Mouse (Mus musculus) cerebellum, adult 9-10 months (tissue): ENCODE measurements at regions not wholly inside any gene's neighbourhood (a gene's known extent, or its start where the extent isn't known, plus 50 kb on each side); places are given as distances from the start of the nearest gene placed in this dataset.

ENCODE experiments used
- DNase-seq: peaks from one replicate; pipeline ENCODE4 v3.0.0; 2022

DNA sequence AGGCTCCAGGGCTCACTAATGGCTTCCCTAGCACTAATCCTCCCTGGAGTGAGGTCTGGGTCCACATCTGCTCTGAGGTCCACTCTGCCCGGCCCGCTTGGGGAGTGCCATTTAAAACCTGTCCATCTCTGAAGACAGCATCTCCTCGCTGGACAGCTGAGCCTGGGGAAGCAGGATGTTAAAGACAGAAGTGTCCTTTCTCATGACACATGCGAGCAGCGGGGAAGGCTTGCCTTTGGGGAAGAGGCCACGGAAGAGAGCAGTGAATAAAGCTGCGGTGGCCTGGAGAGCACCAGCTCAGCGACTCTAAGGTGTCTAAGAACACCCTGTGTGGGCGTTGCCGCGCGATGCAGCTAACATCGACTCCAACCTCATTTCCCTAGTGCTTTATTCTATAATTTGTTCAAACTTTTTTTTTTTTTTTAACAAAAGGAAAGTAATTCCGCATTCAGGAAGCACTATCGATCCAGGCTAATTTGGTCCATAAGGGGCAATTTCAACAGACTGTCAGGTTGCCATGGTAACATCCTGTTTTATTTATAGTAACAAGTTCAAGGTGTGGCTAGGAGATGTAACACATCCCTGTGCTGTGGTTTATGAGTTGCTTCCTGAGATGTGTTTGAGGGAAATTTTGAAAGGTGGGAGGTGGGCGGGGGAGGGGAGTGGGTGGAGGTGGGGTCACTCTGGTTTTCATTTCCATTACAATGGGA, 120.0 kb downstream of the Cartpt start:
- no peak for DNase-seq

DNA sequence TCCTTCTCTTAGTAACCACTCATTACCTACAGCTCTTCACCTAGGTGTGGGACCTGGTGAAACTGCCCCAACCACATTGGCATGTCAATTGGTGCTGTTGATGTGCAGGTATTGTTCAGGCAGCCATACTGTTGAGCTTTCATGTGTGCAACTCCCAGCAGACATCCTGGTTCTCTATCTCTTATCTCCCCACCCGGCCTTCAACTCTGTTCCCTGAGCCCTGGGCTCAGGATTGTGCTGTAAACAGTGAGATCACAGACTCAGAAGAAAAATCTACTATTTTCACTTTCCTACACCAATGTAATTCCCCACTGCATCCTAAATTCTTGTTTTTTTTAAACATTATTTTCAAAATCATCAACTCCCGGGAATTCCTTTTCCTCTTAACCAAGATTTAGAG, 122.1 kb downstream of the Cartpt start:
- no peak for DNase-seq

DNA sequence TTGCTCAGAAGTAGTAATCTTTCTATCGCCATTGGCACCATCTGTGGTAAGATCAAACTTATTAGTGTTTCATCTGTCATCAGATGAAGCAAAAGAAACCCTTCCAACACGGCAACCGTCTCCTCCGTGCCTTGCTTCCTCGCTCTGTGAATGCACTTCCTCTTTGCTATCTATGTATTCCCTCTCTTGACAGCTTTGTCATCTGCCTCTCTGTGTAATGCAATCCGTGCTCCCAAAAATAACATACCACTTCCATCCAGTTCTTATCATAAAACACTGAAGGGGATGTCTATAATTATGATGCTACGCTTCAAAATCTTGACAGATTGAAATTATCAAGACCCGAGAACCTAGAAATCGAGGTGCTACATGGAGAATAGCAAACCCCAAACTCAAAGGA, 123.2 kb downstream of the Cartpt start:
- DNase-seq, result no peak

DNA sequence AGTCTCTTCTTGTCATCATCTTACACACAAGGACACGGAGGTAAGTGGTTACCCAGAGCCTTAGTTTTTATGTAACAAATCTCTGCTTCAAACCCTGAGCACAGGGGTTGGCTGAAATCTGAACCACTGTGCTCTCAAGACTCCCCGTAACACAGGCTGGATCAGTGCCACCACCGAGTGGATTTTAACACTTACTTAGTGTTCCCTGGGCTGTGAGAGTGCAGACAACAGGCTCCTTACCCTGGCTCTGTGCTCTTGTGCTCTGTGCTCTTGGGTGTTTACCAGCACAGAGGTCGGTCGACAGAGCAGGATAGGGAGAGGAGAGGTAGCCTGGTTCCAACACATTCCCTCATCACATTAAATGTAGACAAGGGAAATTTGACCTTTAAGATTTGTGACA, 134.9 kb downstream of the Cartpt start:
- DNase-seq, result no peak

DNA sequence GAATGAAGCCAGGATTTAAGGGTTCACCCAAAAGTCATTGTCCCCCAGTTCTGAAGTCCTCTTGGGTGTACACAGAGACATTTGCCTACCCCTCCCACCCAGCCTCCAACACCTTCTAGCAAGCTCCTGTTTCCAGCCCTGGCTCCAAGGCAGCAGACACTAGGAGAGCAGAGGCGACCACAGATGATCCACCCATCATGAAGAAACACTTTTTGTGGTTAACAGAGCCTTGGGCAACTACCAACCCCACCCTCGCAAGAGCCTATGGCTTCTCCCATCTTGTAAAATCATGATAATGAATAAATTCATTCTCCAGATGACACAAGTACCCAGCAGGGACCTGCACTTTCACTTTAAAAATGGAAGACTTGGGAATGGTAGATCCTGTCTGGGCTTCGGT, 136.1 kb downstream of the Cartpt start:
- no peak for DNase-seq

DNA sequence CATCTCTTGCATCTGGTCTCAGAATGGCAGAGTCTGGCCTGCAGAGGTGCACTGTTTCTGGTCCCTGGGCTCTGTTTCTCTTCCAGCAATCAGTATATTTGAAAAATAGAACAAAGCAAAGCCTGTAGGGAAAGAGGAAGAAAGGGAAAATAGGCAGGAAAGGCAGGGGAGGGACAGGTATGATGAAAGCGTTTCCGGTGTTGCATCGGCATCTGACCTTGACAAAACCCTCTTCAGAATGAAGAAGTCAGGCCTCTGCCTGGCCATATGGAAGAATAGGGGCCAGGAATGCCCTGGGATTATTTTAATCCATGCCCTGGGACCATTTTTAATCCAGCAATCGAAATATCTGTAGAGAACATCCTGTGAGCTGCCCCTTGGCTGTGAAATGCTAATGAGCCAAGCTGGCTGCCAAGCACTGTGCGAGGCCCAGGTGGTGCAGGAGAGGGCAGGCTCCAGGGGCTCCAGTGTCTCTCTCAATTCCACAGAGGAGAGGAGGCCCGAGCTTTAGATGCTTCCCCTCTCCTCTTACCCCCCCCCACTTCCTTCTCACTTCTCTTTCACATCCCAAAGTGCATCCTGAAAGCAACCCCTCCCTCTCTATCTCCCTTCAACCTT, 136.7 kb downstream of the Cartpt start:
- no peak for DNase-seq

DNA sequence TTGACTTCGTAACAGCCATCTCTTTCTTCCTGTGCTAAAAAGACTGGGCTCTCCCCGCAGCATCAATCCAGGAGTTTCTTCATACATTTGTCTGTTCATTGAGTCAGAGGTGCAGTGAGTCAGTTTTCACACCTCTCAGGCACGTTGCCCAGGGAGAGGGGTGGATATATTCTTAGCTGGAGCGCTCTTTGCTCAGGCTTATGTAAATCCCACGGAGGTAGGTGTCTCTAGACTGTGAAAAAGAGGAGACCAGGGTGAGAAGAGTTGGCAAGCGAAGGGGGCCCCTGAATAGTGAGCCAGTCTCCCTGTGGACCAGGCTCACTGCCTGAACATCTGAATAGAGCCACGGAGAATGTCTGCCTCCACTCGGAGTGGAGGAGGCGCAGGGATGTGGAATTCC, 139.0 kb downstream of the Cartpt start:
- no peak for DNase-seq

DNA sequence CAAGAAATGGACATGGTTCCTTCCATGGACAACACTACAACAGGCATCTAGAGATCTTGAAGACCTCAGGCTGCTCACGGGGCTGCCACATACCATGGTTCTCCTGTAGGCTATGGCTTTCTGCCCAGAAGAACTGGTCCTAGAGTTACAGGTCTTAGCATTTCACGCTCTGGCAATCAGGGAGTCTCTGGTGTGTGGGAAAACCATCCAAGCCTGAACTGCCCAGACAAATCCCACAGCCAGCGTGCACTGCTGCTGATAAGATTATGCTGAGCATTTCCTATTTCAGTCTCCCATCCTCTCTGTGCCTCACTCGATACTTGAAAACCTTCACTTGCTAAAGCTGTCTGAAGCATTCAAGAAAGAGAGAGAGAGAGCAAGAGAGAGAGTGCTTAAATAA, 139.5 kb downstream of the Cartpt start:
- DNase-seq, result no peak

DNA sequence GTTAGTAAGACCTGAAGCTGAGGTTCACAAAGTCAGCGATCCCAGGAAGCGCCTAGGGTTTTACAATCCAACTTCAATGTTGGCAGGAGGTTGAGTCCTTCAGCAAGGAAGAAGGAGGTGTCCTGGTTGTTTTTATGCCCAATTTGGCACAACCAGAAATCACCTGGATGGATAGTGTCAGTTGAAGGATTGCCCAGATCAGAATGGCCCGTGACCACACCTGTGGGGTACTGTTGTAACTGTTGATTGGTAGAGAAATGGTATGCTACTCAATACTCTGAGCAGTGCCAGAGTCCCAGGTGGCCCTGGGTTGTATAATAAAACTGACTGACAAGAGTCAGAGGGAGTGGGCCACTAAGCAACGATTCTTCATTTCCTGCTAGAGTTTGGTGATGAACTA, 140.2 kb downstream of the Cartpt start:
- no peak for DNase-seq

DNA sequence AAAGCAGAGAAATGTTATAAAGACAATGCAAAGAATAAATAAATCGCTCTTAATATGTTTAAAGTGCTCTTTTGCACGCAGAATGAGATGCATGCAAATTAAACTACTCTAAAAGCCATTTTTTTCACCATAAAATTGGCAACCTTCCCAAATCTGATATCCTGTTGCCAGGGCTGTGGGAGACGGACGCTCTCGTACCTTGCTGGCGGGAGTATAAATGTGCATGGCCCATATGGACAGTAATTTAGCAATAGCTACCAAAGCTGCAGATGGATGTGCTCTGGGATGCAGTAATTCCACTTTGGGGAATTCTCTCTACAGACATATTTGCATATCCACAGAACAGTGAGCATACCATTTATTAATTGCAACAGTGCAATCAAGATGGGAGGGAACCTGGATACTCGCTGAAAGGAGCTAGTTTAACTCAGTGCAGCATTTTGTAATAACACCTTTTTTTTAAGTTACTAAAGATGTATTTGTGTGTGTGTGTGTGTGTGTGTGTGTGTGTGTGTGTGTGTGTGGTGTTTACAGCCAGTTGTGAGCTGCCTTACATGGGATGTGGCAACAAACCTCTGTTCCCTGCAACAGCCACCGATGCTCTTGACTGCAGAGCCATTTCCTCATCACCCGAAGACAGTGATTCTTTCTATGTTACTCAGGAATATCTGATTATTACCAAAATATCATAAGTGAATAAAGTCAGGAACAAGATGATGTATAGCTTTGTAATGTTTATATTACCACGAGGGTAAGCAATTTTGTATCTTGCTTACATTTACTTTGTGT, 141.4 kb downstream of the Cartpt start:
- DNase-seq, result peak; percentile 33

DNA sequence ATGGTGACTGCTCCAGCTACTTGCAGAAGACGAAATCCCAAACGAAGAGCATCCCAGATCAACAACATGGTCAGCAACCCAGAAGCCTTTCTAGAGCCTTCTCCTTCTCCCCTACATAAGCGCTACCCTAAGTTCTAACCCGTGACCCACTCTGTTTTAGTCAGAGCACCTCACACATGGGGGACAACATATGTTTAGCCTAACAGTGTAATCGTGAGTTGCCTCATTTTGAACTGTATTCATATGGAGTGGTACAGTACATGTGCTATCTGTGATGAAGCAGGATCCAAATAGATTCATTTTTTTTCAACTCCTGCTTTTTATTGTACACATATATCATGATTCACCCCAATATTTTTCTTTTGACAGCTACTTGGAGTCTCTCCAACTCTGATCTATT, 146.2 kb downstream of the Cartpt start:
- DNase-seq, result no peak

DNA sequence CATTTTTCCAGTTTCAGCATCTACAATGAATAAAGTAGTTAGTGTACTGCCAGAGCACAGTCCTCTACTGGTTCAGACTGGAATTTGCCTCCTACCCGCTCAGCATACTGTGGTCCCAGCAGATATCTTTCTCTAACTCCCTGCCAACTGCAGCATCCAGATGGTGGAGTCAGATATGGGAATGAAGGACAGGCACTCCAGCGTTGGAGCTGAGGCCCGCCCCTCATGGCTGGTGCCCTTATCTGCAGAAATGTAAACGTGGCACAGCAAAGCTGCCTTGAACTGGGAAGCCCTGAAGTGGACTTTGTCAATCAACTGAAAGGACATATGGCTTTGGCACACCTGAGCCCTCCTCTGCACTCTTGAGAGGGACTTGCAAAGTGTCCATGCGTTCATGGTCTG, 146.6 kb downstream of the Cartpt start:
- no peak for DNase-seq

DNA sequence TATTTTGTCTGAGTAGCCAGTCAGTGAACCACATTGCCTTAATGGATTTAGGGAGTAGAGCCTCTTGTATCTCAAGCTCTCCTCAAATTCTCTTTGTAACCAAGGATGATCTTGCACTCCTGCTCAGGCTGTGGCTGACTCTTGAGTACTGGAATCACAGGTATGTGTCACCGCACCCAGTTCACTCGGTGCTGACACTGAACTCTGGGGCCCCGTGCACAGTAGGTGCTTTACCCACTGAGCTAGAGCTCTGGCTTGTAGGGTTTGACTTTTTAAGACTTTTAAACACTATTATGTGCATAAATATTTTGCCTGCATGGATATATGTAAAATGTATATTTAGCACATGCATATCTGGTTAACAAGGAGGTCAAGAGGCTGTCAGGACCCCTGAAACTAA, 147.4 kb downstream of the Cartpt start:
- DNase-seq, result no peak

DNA sequence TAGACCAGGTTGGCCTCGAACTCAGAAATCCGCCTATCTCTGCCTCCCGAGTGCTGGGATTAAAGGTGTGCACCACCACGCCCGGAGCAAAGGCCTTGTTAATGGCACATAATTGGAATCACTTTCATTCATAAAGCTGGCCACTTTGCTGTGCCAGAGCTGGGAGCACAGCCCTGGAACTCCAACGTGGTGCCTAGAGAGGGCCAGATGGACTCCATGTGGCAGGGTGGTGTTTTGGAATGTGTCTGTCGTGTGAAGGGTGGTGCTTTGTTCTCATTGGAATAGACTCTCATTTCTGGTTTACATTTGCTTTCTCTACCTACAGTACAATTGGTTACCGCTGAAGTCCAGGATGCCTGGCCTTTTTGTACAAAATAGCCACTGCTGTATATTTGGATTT, 150.2 kb downstream of the Cartpt start:
- peak; percentile 79 for DNase-seq

DNA sequence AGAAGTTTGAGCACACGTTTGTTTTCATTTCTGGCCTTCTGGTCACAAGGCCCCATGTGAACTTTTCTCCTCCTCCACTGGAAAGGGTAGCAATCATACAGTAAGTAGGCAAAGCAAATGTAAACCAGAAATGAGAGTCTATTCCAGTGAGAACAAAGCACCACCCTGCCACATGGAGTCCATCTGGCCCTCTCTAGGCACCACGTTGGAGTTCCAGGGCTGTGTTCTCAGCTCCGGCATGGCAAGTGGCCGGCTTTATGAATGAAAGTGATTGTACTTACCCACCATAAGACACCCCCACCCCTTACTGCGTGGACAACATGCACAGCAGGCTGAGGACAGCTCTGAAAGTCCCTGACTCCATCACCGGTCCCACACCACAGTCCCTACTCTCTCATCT, 151.5 kb downstream of the Cartpt start:
- DNase-seq, result no peak

DNA sequence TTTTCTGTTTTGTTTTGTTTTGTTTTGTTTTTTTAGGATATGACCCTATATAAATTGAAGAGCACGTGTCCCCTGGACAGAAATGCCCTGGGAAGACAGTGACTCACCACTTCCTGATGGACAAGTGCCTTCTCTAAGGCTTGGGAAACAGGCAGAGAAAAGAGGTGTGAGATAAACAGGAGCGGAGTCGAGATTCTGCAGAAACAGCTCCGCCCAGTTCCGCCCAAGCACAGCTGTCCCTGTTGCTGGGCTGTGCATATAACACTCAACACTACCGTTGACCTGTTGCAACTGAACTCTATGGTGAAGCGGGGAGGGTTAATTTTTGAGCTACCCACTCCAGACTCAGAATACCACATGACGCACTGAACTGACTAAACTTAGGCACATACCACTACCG, 152.8 kb downstream of the Cartpt start:
- no peak for DNase-seq

DNA sequence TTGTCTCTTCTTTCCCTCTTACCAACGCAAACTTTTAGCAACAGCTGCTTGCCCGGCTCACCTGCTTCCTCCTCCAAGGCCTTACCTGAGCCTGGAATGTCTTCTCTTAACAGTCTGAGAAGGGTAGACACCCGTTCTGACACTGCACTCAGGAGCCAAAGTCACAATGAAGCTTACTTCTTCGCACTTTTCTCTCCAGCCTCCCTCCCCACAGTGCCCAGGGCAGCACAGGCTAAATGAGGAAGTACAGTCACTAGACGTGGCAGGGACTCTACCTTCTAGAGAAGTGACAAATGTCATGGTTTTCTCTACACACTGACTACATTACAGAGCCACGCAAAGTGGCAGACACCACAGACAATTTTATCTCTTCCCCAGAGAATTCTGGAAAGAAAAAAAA, 155.4 kb downstream of the Cartpt start:
- DNase-seq, result no peak

DNA sequence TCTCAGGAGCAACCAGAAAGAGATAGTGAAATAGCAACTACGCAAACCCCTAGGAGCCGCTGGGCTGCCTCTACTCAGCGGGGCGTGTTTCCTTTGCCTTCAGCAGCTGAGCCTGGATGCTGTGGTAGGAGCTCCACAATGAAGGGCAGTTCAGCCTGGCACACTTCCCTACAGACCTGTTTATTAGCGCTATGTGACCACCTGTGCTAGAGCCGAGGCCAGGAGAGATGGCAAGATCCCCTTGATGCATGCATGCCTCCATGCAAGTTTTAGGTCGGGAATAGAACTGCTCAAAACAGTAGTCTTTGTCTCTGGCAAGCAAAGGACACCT, 156.1 kb downstream of the Cartpt start:
- peak; percentile 74 for DNase-seq

DNA sequence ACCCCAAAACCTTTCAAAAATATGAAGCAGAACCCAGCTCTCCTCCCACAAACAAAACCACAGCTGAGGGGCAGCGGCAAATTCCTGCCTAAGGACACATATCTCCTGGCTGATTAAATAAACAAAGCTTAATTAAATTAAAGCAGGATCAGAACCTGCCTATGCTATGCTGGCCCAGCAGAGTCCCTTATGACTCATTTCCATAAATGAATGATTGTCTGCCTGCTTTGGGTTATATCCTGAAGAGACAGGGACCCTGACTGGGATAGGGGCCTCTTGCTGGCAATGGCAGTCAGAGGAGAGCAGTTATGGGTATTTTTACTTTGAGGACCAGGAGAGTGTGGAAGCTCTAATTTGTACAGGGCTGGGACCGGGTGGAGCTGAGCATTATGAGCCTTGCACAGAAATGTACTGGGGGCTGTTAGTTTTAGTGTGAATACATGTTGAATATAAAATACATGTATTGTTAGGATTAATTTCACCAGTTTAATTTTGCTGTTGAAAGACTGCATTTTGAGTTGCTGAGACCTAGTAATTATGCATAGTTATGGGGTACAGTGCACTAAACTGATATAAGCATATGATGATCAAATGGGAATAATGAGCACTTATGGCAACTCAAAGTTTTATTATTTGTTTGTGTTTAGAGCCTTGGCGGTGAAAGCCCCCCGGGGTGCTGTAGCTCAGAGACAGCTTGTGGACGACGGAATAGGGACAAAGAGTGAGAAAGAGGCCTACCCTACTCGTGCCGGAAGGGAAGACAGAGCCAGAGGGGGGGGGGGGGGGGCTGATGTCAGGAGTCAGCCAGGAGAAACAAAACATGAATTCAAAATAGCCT, 156.7 kb downstream of the Cartpt start:
- DNase-seq, result no peak

DNA sequence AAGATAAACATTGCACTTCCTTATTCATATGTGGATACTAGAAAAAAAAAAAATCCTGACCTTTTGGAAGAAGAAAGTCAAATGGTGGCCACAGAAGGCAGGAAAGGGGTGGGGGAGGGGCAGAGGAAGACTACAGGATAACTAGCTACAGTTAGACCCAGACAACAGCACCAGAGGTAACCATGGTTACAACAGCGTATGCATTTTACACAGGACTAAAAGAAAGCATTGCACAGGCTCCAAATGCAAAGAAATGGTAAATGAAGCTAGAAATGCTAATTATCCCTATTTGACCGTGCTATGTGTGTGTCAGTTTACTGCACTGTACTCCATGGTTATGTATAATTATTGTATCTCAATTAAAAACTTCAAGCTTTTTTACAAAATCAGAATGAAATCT, 158.4 kb downstream of the Cartpt start:
- DNase-seq, result no peak

DNA sequence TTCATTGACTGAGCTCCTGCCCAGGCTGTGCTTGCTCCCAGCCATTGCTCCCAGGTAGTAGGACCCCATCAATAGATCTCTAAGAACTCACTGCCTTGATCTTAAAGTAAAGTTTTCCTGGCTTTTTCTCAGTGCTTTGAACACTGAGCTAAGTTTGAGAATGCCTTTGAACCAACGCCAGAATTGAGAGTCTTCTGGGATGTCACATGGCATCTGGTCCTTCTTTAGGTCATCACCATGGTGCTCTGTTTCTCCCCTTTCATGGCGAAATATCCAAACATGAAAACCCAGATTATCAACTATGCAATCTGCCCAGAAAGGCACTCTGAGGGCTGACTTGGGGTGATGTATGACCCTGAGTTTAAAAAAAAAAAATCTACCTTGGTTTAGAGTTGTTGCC, 158.9 kb downstream of the Cartpt start:
- DNase-seq, result no peak

DNA sequence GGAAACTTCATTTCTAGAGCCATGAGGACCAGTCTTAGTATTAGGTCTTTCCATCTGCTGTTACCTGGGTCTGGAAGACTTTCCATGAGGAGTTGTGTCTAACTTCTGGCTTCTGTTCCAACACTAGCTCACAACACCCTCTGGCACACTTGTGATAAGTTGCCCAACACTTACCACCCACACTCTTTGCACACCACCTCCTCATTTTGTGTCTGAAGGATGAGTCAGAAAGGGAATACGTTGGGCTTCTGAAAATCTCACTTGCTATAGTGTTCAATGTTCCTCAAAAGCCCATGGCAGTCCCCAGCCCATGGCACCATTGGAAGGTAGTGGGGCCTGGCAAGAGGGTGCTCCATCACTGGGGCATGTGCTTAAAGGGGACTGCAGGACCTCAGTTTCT, 161.5 kb downstream of the Cartpt start:
- DNase-seq, result no peak

DNA sequence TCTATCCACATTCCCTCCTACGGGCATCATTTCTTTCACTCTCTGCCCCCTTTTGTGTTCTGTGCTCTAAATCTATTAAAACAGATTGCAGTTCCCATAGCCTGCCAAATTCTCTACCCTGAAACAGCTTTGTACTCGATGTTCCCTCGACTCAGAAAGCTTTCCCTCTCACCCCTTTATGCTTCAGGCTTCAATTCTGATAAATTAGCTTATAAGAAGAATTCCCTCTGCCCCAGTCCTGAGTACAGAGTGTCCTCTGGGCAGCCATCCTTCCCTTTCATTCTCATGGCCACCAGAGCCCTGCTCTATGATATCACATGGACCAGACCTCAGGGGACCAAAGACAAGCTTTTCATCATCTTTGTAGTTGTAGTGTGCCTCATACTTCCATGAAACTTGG, 163.6 kb downstream of the Cartpt start:
- no peak for DNase-seq

DNA sequence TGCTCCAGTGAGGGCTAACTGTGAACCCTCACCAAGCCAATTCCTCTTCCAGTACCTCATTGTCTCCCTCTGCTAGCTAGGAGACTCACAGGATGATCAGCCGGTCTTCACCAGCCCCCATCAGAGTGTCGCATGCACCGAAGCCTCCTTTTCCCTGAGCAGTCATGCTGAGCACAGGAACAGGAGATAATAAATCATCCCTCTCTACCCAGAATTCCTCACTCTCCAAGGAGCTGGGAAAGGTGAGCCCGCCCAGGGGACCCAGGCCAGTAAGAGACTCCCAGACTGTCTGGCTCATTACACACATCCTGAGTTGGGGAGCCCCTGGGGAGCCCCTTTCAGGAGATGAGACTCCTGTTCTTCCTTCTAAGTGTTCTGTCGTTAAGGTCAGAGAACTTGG, 171.7 kb downstream of the Cartpt start:
- no peak for DNase-seq
